Mouse (Mus musculus) adrenal gland, postnatal 14 days (tissue): Measurements from ENCODE around the gene Jchain. TPM values are rescaled to one million over a fixed set of nuclear protein-coding genes. Genes with fewer than 3 reads are reported as not detected.
"Not testable (repeated sequence)": the region's sequence is repeated elsewhere in the genome, so short reads cannot be mapped to it uniquely, and the experiment has no call there.

ENCODE experiments used
- DNase-seq: peaks from one replicate; pipeline ENCODE4 v3.0.0; 2021; ENCODE audit warnings: mixed read lengths
- long read RNA-seq, 2 experiments: library from polyadenylated mRNA; stranded (forward); transcript quantifications; one replicate each; pipeline ENCODE4 v2.0.0; 2021
- total RNA-seq: library from RNA; stranded (reverse); gene quantifications from 2 replicates; pipeline ENCODE4 v1.2.3, GENCODE M21; 2021

Jchain gene
- total RNA-seq = 0.98 and 1.5 TPM in 2 replicates
- long read RNA-seq, experiment 1, partial matches to known transcripts = 0 of 1 reads
- long read RNA-seq, experiment 1, other reads (novel, unspliced or antisense) = 0 of 1 reads
- long read RNA-seq, experiment 2, transcript Jchain-201 (4 exons, 1,393 nt) = major isoform, 5 of 5 reads
- long read RNA-seq, experiment 2, partial matches to known transcripts = 0 of 5 reads
- long read RNA-seq, experiment 2, other reads (novel, unspliced or antisense) = 0 of 5 reads

DNA sequence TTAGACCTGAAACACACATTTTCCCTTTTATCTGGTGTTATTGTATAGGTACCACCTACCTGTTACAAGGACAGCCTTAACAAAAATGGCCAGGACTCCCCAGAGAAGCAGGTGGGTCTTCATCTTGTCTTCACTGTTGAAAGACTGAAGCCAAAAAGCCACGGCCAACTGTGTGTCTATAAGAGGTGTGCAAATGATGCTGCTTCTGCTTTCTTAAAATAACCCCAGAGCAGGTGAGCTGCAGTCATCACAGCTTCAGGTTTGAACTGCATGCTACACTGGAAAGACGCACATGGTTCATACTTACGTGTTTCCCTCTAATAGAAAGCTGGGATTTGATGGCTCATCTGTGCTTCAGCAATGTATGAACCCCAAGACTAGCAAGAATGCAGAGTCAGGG lies at the start of gene Jchain:
TSS of gene Jchain (minus strand) at position 235 of the 400 bp plus-strand sequence.
- DNase-seq = no peak

DNA sequence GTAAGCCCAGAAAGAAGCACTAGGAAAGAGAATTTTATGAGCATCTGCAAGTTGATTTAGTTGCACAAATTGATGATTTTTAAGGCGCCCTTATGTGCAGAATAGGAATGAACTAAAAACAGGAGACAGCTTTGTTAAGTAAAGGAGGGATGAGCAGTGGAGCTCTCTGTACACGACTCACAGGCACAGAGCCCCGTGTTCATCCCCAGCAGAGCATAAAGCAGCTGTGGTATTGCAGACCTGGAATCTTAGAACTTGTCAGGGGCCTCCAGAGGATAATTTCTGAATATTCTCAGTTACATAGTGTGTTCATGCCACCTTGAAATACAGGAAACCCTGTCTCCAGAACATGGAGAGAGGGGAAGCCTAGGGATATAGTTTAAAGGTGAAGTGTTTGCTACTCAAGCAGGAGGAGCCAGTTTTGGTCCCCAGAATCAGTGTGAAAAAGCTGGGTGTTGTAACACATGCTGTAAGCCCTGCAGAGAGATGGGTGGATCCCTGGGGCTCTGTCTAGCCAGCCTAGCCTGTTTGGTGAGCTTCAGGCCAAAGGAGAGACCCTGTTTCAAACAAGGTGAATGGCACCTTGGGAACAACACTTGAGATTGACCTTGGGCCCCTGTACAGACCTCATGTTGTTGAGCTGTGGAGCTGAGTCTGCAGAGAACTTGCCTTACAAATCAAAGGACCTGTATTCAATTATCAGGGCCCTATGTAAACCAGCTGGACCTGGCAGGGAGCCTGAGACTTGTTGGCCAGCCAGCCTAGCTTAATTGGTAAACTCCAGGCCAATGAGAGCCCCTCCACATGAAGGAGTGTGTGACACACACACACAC lies 48.0 kb upstream of the Jchain start:
- DNase-seq = no peak

DNA sequence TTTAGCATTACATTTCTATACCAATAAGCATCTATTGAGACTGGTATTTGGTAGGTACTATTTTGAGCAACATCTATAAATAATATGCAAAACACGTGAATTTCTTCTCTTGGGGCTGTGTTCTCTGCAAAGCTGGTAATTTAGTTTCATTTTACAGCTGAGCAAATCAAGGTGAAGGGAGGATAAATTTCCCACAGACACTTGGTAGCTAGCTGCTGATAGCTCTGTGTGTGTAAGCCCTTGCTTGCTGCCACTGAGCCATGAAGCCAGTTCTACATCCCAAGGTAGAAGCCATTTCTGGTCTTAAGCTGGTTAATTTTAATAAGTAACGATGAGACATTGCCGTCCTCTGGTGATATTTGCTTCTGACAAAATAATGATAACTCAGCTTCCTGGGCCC lies 47.1 kb upstream of the Jchain start:
- no peak for DNase-seq

DNA sequence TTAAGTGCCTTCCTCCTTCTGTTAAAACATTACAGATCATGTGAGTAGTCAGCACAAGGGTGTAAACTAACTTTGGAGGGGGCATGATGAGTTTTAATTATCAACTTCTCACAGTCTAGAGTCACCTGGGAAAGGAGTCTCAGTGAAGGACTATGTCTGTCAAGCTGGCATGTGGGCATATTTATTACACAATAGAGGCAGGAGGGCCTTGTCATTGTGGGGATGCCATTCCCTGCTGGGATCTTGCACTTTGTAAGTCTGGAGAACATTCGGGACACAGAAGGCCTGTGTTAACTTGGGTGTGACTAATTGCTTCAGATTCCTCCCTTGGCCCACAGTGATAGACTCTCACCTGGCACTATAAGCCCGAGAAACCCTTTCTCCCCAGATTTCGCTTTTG lies 41.9 kb upstream of the Jchain start:
- no peak for DNase-seq

DNA sequence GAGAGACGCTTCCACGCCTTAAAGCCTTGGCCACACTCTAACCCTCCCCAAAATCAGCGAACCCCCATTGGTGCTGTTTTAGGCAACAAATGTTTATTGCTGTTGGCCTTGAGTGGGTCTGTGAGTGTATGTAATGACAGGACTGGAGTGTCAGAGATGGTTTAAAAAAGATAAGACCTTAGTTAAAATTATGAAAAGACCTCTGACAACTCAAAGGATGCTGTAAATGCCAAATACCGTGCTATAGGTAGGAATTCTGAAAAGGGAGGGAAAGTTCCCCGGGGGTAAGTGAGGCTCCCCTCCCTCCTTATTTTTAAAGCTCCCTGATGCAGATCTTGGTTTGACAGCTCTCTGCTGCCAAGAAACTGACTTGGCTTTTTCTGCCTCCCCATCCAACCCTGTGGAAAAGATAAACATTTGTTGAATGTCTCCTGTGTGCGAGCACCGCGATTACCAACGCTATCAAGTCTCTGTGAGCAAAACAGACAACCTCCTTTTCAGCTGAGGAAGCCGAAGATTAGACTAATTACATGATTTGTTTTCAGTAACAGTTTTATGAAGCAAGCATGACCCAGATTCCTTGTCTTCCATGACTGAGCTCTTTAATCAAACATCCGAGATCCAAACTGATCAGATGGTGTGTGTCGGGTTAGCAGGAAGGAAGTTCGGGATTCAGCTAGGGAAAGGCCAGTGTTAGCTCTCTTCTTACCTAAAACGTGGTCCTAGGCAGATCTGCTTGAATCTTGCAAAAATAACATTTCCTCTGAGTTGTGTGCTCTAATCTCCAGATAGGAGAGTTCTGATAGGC lies 38.5 kb upstream of the Jchain start:
- no peak for DNase-seq

DNA sequence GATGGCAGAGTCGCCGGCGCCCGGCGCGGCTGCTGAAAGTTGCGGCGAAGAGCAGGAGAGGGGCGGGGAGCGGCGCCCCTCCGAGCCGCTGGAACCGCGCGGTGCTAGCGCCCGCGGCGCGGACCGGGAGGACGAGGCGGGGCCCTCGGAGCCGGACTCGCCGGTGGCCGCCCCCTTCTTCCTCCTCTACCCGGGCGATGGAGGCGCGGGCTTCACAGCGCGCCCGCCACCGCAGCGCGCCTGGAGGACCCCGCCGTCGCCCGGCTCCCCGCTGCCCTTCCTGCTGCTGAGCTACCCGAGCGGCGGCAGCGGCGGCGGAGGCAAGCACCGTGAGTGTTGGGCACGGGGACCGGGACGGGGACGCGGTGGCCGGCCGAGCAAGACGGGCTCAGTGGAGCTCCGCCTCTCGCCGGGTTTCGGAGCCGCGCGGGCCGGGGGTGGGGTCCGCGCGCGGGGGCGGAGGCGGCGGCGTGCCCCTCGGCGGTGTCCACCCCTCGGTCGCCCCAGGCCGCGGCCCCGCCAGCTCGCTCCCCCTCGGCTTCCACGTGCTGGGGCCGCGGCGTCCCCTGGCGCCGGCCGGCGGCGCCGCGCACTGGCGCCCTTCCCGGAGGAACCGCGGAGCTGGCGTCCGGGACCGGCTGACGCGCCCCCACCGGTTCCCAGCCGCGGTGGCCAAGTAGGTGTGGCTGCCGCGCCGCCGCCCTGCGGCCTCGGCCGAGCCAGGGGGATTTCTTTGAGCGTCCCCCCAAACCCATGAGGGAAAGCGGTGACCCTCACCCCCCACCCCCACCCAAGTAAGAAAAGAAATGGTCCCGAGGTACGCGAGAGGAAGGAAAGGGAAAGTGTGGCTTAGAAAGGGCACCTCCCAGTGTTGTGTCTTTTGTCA lies 37.7 kb upstream of the Jchain start:
- DNase-seq = peak; percentile 86

DNA sequence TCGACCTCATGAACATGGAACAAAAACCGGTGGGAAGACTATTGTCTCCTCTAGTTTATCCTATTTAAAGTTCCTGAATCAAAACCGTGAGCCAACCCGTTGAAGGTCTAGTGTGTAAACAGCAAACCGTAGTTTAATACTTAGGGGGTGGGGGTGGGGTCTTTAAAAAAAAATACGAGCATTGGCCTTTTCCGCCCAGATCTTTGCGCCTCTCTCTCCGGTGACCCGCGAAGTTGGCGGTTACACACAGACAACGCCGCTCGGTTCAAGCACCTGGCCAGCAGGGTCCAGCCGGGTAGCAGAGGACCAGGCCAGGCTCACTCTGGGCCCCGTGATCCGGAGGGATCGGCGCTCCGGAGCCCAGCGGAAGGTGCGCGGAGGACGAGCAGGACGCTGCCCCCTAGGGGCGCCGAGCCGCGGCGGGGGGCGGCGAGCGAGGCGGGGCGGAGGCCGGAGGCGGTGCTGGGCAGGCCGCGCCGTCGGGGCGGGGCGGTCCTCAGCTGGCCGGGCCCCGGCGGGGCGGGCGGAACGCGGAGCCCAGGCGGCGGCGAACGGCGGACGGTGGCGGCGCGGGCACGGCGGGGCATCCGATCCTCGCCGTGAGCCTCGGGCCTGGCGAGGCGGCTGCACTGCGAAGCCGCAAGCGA lies 36.9 kb upstream of the Jchain start, which contains the start of gene Rufy3:
TSS of gene Rufy3 (plus strand) at position 540 of the 647 bp plus-strand sequence.
- peak; percentile 94 for DNase-seq

DNA sequence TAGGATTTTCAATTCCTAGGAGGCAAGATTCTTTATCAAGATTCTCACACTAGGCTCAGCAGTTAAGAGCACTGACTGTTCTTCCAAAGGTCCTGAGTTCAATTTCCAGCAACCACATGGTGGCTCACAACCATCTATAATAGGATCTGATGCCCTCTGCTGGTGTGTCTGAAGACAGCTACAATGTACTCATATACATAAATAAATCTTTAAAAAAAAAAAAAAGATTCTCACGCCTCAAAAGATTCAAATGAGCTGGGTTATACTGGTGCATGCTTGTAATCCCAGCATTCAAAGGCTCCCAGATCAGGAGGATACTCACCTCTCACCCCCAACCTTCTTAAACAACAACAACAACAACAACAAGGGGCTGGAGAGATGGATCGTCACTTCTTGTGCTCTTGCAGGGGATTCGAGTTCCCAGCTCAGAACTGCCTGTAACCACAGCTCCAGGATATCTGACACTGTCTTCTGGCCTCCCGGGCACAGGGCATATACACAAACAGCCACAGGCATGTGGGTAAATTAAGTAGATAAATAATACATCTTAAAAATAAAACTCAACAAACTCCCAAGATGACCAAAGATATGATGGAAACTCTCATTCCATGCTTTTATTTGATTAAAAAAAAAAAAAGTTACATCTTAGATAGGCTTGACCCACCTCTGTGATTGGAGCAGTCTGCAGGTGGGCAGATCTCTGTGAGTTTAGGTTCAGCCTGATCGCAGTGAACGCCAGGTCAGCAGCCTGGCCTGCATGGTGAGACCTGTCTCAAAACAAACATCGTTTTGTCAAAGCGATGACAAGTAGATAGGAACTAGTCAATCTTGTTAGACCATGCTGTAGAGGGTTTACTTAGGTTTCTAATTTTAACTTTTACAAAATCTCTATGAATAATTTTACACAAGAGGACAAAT lies 35.4 kb upstream of the Jchain start:
- no peak for DNase-seq

DNA sequence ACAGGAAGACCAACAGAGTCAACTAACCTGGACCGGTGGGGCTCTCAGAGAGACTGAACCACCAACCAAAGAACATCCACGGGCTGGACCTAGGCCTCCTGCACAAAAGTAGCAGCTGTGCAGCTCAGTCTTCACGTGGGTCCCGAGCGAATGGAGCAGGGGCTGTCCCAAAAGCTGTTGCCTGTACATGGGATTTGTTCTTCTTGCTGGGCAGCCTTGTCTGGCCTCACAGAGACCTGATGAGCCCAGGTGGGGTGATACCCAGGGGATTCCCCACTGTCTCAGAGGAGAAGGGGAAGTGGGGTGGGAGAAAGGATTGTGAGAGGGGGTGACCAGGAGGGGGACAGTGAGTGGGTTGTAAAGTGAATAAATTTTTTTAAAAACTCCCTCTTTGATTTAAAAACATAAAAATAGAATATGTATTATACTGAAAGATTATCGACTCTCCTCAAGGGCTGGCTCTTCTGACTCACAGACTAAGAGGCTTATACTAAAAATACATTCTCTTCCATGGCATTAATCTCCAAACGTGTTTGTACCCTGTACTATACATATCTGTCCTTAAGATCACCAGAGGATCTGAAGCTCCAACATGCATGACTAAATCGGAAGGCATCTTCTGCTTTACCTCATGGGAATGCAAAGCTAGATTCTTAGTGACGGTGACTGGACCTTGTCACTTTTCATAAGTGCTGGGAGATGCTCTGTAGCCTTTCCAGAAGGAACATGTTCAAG lies 33.6 kb upstream of the Jchain start:
- DNase-seq = no peak

DNA sequence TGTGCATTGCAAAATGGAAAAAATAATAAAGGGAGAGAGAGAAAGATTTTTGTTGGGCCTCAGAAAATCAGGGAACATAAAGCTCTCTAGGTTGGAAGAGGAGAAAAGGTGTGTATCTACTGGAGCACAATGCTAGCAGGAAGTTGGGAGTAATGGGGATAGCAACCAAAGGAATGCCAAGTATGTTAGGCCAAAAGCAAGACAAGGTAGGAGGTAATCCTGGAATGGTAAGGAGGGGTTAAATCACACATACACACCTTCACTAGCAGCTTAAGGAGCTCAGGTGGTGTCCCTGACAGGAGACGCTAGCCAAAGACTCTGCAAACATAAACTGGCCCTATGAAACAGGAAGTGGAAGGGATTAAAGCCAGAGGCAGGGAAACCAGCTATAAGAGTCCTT lies 31.3 kb upstream of the Jchain start:
- DNase-seq = no peak

DNA sequence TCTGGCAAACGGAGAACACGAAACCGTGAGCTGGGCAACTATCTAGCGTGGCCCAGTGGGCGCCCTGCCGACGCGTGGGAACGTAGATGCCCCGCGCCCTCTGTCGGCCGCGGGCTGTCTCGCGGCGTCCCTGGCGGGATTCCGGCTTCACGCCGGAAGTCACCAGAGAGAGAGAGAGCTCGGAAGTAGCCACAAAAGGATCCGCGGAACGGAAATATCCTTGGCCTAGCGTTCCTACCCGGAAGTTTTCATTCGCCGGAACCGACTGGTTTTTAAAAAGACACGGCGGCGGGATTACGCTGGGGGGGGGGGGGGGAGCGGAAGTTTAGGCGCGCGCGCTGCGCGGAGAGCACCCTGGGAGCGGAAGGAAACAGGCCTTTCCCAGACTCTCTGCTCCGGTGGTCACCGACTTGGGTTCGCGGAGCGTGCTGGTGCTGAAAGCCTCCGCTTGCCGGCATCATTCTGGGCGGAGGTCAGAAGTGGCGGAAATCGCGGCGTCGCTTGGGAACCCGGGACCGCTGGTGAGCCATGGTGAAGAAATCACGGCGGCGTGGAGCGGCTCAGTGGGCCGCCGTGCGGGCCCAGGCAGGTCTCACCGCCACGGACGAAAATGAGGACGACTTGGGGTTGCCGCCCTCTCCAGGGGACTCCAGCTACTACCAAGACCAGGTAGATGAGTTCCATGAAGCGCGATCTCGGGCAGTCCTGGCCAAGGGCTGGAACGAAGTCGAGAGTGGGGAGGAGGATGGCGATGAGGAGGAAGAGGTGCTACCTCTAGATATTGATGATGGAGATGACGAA lies 26.6 kb upstream of the Jchain start, which contains the start of gene Utp3:
TSS of gene Utp3 (plus strand) at position 377 of the 801 bp plus-strand sequence.
- DNase-seq = peak; percentile 96

DNA sequence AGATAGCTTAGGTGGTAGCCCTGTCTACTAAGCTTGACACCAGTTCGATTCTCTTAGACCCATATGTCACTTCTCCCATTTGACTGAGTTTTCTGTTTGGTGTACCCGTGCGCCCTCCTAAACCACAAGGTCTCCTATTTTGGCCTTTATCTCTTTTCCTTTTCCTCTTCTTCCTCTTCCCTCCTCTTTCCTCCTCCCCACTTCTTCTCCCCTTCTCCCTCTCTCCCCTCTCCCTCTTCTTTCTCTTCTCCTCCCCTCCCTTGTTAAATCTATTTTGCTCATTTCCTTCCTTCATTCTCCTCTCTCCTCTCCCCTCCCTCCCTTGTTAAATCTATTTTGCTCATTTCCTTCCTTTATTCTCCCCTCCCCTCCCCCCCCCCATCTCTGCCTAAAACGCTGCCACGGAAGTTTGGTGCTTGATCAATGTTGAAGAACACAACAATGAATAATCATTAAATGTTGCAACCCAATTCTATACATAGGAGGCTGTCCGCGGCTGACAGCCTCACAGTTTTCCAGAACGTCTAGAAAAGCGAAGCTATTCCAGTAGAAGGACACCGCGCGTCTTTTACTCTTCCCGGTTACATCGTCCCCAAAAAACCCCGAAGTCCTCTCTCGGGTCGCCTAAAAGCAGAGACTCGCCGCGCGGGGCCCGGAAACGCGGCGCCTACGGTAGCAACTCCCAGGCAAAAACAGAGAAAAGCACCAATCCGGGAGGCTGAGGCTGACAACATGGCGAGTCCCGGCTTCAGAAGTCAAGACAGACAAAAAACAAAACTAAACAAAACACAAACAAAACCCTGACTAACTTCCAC lies 25.8 kb upstream of the Jchain start:
- DNase-seq = no peak

DNA sequence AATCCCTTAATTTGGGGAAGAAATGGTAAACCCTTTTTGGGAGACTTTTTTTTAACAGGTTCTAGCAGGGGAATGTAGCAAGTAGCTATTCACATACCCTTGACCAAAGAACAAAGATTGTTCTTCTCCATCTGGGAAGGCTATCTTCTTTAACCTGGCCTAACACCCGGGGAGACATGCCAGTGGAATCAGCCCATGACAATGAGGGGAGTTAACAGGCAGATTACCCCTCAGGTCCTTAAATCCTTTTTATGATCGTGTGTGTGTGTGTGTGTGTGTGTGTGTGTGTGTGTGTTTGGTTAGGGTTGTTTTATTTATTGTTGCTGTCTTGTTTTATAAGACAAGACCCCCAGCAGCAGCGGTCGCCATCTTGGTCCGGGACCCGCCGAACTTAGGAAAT lies 17.8 kb upstream of the Jchain start:
- DNase-seq = no peak

DNA sequence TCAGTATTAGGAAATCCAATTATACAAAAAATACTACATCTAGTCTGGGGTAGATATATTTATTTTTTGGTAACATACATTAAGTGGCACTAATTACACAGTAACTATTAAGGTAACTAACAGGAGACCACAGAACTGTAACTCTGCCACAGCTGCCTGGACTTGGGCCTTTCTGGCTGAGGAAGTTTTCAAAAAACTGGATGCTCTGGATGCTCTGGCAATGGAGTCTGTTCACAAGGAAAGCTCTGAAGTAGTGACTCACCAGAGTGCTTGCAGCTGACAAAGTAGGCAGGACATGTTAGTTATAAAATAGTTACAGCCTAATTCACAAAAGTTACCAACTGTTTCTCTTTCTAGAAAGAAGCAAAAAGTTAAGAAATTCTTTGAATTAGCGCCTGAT lies 16.7 kb upstream of the Jchain start:
- not testable (repeated sequence) for DNase-seq

DNA sequence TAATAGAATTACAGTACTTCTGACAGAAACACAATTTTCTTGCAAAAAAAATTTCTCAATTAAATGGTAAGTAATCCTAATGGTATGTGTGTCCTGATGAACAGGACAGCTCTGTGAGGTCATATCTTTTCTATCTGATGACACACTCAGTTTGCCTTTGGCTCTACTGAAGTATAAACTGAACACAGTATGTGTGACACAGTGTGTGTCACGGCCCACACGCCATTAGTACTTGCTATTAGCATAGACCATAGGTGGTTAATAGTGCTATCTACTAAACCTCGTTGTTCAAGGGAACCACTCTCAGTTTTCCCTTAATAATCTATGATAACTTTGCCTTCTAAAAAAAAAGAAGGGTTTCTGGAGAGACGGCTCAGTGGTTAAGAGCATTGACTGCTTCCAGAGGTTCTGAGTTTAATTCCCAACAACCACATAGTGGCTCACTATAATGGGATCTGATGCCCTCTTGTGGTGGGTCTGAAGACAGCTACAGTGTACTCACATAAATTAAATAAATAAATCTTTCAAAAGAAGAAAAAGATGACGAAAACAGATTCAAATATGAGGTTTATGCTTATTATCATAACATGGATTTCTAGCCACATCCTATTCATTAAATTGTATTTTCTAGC lies 15.1 kb upstream of the Jchain start:
- DNase-seq = peak; percentile 68

DNA sequence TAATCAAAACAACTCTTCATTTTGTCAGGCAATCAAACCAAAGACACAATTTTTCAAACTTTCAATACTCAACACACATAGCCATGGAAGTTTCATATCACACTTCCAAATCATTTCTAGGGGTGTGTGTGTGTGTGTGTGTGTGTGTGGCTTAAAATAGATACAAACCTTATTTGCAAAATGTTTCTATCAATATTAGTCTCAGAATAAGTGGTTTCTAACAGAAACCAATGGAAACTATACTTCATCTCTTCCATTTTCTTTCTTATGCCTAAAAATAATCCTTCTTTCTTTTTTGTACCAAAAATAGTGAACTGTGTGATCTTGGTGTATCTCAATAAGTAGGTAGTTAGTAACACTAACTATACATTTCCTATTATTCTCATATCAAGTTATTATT lies 13.2 kb upstream of the Jchain start:
- DNase-seq = no peak

DNA sequence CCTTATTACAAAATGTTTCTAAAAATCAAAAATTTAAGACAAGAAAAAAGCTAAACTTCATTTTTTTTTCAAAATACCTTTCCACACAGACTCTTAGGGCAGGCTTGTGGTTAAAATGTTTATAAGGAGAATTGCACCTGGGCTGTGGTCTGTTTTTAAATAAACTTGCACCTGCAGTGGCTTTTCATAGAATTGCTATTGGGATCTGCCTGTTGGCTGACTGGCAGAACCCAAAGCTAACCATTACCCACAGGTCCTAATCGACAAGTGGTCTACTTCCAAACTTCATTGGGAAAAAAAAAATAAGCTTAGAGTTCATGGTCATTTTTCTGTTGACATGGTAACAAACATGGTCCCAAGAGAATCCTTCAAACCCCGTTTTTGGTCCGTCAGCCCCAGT lies 7.0 kb upstream of the Jchain start:
- no peak for DNase-seq
